Mouse (Mus musculus) lung, postnatal 0 days (tissue): ENCODE data around the gene Nfatc2.

Source experiments
- CTCF ChIP-seq: IDR thresholded peaks from 2 replicates; pipeline ENCODE4 v1.5.1; 2016; ENCODE audit warnings: antibody characterized with exemption, mild to moderate bottlenecking
- EP300 ChIP-seq: IDR thresholded peaks from 2 replicates; pipeline ENCODE4 v1.6.1; 2016; ENCODE audit warnings: antibody characterized with exemption, mild to moderate bottlenecking, control low read depth

DNA sequence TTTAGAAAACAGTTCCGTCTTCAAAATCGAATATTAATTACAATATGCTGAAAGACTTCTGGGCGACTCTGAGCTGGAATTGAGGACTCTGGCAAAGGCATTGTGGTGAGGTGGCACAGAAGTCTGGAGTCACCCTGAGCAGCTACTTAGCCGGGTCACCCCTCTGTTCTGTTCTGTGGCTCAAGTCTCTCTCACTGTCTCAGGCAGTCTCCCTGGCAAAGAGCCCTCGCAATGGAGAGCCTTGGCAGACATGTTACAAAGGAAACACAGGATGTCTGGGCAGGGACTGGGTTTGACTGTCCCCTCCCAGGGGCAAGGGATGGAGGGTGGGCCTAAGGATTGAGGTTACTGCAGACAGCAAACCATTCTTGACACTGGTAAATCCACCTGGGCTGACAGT is 135.8 kb downstream of the Nfatc2 start:
- TF ChIP-seq CTCF (no peak), EP300 (no peak)
